Mouse (Mus musculus) heart, embryonic 16.5 days (tissue): ENCODE results near the gene Bend4. TPM values are rescaled to one million over a fixed set of nuclear protein-coding genes. Genes with fewer than 3 reads are reported as not detected.

Experiments used
- ATAC-seq: fragments of 200-750 bp; cut with Nextera tagmentation; replicated peaks from 2 replicates; pipeline ENCODE4 v1.8.0; 2017; ENCODE audit warnings: moderate number of reproducible peaks; ENCODE audit not compliant: insufficient read depth, low FRiP score; ENCODE audit errors: extremely low read depth
- H3K27ac ChIP-seq: fragments of 300-500 bp; sonication (generic); 2 replicates; pipeline ENCODE4 v1.5.1; 2014; ENCODE audit warnings: mild to moderate bottlenecking, low read length, control low read depth, moderate library complexity
- H3K27me3 ChIP-seq: fragments of 300-500 bp; sonication (generic); 2 replicates; pipeline ENCODE4 v1.6.1; 2014; ENCODE audit warnings: low read length, mixed read lengths; ENCODE audit not compliant: control insufficient read depth, insufficient read depth
- H3K36me3 ChIP-seq: fragments of 300-500 bp; sonication (generic); 2 replicates; pipeline ENCODE4 v1.6.1; 2014; ENCODE audit not compliant: control insufficient read depth, insufficient read depth
- H3K4me1 ChIP-seq: fragments of 300-500 bp; sonication (generic); 2 replicates; pipeline ENCODE4 v1.6.1; 2014; ENCODE audit warnings: low read length, mixed read lengths; ENCODE audit not compliant: control insufficient read depth, insufficient read depth
- H3K4me2 ChIP-seq: fragments of 300-500 bp; sonication (generic); 2 replicates; pipeline ENCODE4 v1.6.1; 2014; ENCODE audit warnings: low read depth, mild to moderate bottlenecking, control low read depth, low read length
- H3K4me3 ChIP-seq: fragments of 300-500 bp; sonication (generic); 2 replicates; pipeline ENCODE4 v1.5.1; 2014; ENCODE audit warnings: mild to moderate bottlenecking, control low read depth, low read length
- H3K9ac ChIP-seq: fragments of 300-500 bp; sonication (generic); 2 replicates; pipeline ENCODE4 v1.6.1; 2014; ENCODE audit warnings: low read length, control low read depth
- H3K9me3 ChIP-seq: fragments of 300-500 bp; sonication (generic); replicated peaks from 2 replicates; pipeline ENCODE4 v1.6.1; 2016; ENCODE audit warnings: low read length; ENCODE audit not compliant: control insufficient read depth
- WGBS: fragments of 180-500 bp; shearing (Covaris S2); extraction: QIAGEN DNeasy Blood & Tissue Kit; methylation state at CpG from one replicate; pipeline ENCODE4 v1.1.7; 2014; 5-methylcytosine and 5-hydroxymethylcytosine counted together
- polyA plus RNA-seq: library from polyadenylated mRNA; unstranded; fragments of >200 nt; fragmentation: Nextera tagmentation; extraction: Ambion mirVana; gene quantifications from 2 replicates; pipeline ENCODE4 v1.2.1, GENCODE M21; 2015

The Bend4 gene
- polyA plus RNA-seq, 1 experiment from 2014 or later = 12.7 TPM

GRCm38 (mm10) chr5:67449957-67450630 is 22.0 kb upstream of the Bend4 start:
- Histone ChIP-seq H3K27me3 (no peaks in the 10 kb centered on the region), H3K27ac (no peak overlapping the region), H3K36me3 (no peaks in the 10 kb centered on the region), H3K4me2 (no peak overlapping the region; the same call in 1 of the 2 replicates), H3K4me1 (no peaks in the 10 kb centered on the region), H3K9me3 (no peaks in the 10 kb centered on the region), H3K4me3 (no peak overlapping the region), H3K9ac (no peak overlapping the region)
- no peak for ATAC-seq
- 79% methylated on average over 21 of the region's 21 CpGs for WGBS

DNA sequence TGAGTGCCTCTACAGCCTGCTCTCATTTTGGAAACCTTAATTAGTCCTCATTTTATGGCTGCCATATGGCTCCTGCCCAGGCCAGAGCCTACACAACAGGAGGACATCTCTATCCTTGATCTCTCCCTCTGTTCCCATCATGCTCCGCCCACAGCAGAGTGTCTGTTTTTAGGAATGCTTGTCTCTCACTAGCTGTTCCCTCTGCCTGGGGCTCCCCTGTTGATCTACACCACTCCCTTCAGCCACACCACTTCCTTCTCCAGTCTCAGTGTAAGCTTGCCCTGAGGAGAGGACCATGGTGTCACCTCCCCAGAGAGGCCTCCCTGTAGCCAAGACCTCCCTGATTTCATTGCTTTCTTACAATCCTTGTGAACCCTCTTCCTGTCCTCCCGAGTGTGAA is 18.4 kb upstream of the Bend4 start:
- Histone ChIP-seq H3K27ac (no peak overlapping the region), H3K27me3 (no peaks in the 10 kb centered on the region), H3K36me3 (no peaks in the 10 kb centered on the region), H3K4me3 (no peak overlapping the region), H3K9ac (no peak overlapping the region), H3K9me3 (no peaks in the 10 kb centered on the region), H3K4me1 (peaks cover 7% of the 10 kb centered on the region), H3K4me2 (no peak overlapping the region)
- ATAC-seq = no peak
- WGBS = 54% methylated on average over 2 of the region's 2 CpGs

DNA sequence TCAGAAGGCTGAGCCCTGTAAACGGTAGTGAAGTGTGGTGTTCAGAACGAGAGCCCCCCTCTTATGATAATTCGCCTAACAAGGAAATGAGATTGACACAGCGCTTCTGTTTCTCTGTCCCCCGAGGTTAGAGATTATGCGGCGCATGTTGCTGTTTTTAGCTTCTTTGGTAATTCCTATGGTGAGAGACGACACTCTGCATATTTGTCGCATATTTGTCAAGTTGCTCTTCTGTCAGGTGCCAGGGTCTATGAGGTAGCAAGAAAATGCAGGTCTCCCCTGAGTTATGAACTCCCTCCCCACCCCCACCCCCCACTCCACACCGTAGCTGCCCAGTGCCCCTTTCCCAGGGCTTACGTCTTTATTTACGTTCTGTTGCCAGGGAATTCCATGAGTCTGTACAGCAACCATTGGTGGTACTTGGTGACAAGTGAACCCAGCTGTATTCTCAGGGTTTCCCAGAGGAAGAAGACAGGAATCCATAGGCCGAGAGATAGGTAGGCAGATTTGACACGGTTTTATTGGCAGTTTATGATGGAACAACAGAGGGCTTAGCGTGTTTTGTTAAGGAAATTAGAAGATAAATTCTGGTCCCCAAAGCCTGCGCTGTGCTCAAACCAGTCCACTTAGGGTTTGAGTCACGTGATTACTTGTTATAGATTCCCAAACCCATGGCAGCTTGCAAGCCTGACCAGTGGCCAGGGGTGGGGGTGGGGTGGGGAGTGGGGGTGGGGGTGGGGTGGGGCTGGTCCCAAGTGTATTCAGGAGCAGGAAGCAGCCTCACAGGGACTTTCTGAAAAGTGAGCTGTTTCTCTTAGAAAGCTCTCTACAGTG is 16.3 kb upstream of the Bend4 start:
- peaks cover 7% of the 10 kb centered on the region for H3K4me1 ChIP-seq
- H3K4me2 ChIP-seq = peak overlapping the region; percentile 62
- H3K9ac ChIP-seq = no peak overlapping the region; the same call in 1 of the 2 replicates
- peak overlapping the region; percentile 38 for H3K4me3 ChIP-seq
- 15% methylated on average over 17 of the region's 17 CpGs for WGBS
- ATAC-seq = no peak; the same call in 1 of the 2 replicates
- no peaks in the 10 kb centered on the region for H3K9me3 ChIP-seq
- H3K36me3 ChIP-seq = no peaks in the 10 kb centered on the region
- H3K27me3 ChIP-seq = no peaks in the 10 kb centered on the region
- H3K27ac ChIP-seq = no peak overlapping the region

- H3K27me3 ChIP-seq = no peaks in the 10 kb centered on the region
- H3K4me1 ChIP-seq = peaks cover 7% of the 10 kb centered on the region
- no peak overlapping the region for H3K27ac ChIP-seq
- H3K9ac ChIP-seq = no peak overlapping the region
- 41% methylated on average over 6 of the region's 6 CpGs for WGBS
- no peaks in the 10 kb centered on the region for H3K36me3 ChIP-seq
- no peaks in the 10 kb centered on the region for H3K9me3 ChIP-seq
- no peak overlapping the region for H3K4me2 ChIP-seq
- no peak for ATAC-seq
- no peak overlapping the region for H3K4me3 ChIP-seq
Measured at GRCm38 (mm10) chr5:67442813-67443450, 14.8 kb upstream of the Bend4 start.

DNA sequence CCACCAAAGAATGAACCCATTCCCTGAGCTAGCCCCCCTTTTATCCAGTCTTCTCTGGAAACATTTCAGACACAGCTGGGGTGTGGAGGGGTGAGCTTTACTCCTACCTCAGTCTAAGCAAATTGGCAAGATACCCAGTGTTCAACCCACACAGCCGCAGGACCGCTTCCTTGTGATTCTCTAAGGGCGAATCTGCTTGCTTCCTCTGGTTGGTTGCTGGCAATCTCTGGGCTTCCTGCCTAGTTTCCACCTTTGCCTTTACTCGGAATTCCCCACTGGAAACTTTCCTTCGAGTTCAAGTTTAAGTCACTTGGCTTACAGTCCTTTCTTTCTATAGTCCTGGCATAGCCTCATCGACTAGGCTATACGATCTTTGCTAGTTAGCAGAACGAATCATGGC is 12.5 kb upstream of the Bend4 start:
- ATAC-seq = peak; percentile 40; the same call in 1 of the 2 replicates
- Histone ChIP-seq H3K9me3 (no peaks in the 10 kb centered on the region), H3K9ac (no peak overlapping the region), H3K4me1 (peaks cover 7% of the 10 kb centered on the region), H3K27me3 (no peaks in the 10 kb centered on the region), H3K36me3 (no peaks in the 10 kb centered on the region), H3K27ac (no peak overlapping the region), H3K4me3 (no peak overlapping the region), H3K4me2 (no peak overlapping the region)
- WGBS = 68% methylated on average over 8 of the region's 8 CpGs

- no peaks in the 10 kb centered on the region for H3K36me3 ChIP-seq
- ATAC-seq = peak; percentile 70
- H3K27ac ChIP-seq = no peak overlapping the region
- H3K9me3 ChIP-seq = no peaks in the 10 kb centered on the region
- no peak overlapping the region for H3K4me3 ChIP-seq
- no peaks in the 10 kb centered on the region for H3K27me3 ChIP-seq
- H3K4me2 ChIP-seq = no peak overlapping the region
- 12% methylated on average over 2 of the region's 2 CpGs for whole genome bisulfite sequencing
- H3K9ac ChIP-seq = no peak overlapping the region
- no peaks in the 10 kb centered on the region; the same call in 1 of the 2 replicates for H3K4me1 ChIP-seq
Measured at GRCm38 (mm10) chr5:67437403-67437802, 9.3 kb upstream of the Bend4 start.

DNA sequence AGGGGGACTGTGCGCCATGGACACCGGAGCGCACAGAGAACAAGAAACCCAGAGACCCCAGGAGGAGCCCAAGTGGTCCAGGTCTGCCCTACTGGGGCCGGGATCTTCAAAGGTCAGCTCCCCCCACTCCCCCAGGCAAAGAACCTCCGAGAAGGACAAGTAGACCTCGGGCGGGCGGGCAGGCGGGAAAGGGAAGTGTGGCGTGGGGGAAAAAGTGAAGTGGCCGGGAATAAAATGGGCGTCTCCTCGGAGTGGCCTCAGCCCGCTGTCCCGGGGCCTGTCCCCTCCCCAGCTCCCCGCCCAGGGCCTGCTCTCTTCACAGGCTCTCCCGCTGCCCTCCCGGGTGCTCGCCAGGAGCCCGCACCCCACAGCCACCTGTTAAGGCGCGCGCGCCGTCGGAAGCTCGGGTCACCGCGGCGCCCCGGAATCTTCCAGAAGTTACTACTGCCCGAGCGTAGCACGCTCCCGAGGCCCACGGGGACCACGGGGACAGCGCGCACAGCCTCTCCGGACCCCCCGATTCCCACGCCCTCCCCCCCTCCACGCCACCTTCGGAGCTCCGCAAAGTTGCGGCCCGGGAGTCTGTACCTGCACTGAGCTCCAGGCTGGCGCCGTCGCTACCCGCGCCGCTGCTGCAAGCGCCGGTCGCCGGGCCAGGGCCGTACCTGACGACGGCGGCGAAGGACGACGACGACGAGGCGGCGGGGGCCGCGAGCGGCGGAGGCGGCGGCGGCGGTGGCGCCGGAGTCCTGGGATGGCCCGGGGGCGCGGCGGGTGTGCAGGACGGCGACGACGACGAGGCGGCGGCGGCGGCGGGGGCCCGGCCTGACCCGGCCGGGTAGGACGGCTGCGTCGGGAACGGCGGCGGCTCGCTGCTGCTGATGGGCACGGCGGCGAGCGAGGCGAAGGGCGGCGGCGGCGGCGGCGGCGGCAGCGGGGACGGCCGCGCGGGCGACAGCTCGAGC is 1.4 kb downstream of the Bend4 start:
- peaks cover 15% of the 10 kb centered on the region for H3K4me1 ChIP-seq
- WGBS = 2% methylated on average over 101 of the region's 121 CpGs
- H3K4me2 ChIP-seq = peak overlapping the region; percentile 80
- peaks cover 2% of the 10 kb centered on the region; the same call in 1 of the 2 replicates for H3K27me3 ChIP-seq
- no peaks in the 10 kb centered on the region for H3K9me3 ChIP-seq
- peak overlapping the region; percentile 79 for H3K4me3 ChIP-seq
- peak overlapping the region; percentile 86 for H3K9ac ChIP-seq
- no peaks in the 10 kb centered on the region for H3K36me3 ChIP-seq
- ATAC-seq = peak; percentile 39
- H3K27ac ChIP-seq = peak overlapping the region; percentile 84

- H3K36me3 ChIP-seq = no peaks in the 10 kb centered on the region
- ATAC-seq = no peak
- H3K27me3 ChIP-seq = peaks cover 2% of the 10 kb centered on the region; the same call in 1 of the 2 replicates
- 20% methylated on average over 5 of the region's 5 CpGs for WGBS
- H3K4me2 ChIP-seq = peak overlapping the region; percentile 80
- peak overlapping the region; percentile 79 for H3K4me3 ChIP-seq
- H3K4me1 ChIP-seq = peaks cover 15% of the 10 kb centered on the region
- H3K27ac ChIP-seq = peak overlapping the region; percentile 84; the same call in 1 of the 2 replicates
- H3K9ac ChIP-seq = peak overlapping the region; percentile 86
- no peaks in the 10 kb centered on the region for H3K9me3 ChIP-seq
Measured at GRCm38 (mm10) chr5:67426011-67426410, 2.1 kb downstream of the Bend4 start.
